Mouse (Mus musculus) lung, adult 2 months (tissue): Measurements from ENCODE around the gene Tor1a.

ENCODE experiments used
- CTCF ChIP-seq: fragments of 200-500 bp; IDR thresholded peaks from 2 replicates; pipeline ENCODE4 v1.5.1; 2011; ENCODE audit warnings: mild to moderate bottlenecking, low read length, control low read depth; ENCODE audit not compliant: insufficient read depth
- POLR2A ChIP-seq: fragments of 200-500 bp; IDR thresholded peaks from 2 replicates; pipeline ENCODE4 v1.6.1; 2011; ENCODE audit warnings: low read depth, mild to moderate bottlenecking, control low read depth, low read length, borderline replicate concordance; ENCODE audit errors: extremely low read depth

GRCm38 (mm10) chr2:31005453-31005852, 37.7 kb upstream of the Tor1a start:
- TF ChIP-seq CTCF (no peak), POLR2A (no peak)
